Mouse (Mus musculus): ENCODE measurements at regions not wholly inside any gene's neighbourhood (a gene's known extent, or its start where the extent isn't known, plus 50 kb on each side); places are given as distances from the start of the nearest gene placed in this dataset.

DNA sequence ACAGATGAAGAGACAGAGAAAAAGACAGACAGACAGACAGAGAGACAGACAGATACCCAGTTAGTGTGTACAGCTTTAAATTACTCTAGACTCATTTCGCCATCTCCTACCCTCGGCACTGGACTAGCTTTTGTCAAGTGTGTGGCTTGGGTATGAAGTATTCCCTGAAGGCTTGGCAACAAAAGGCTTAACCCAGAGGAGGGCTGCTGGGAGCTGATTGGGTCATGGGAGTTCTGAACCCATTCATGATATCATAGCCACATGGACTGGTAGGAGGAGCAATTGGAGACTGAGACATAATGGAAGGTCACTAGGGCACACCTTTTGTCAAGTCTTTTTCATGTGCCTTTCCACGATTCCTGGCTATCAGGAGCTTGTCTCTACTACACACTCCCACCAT lies 223.7 kb upstream of the Vstm2b start:
- no peaks in the 10 kb centered on the region for H3K27me3 ChIP-seq (ENCODE audit: control insufficient read depth, insufficient read depth, low read length)
- no peaks in the 10 kb centered on the region for H3K36me3 ChIP-seq (ENCODE audit: control insufficient read depth, insufficient read depth, low read length)
- no peak overlapping the region for H3K9ac ChIP-seq (ENCODE audit: low read length)
- H3K9me3 ChIP-seq (ENCODE audit: control insufficient read depth, low read length), result no peaks in the 10 kb centered on the region
- H3K4me2 ChIP-seq, result no peak overlapping the region
- DNase-seq (ENCODE audit: low spot score, missing footprints), result no peak
- ATAC-seq (ENCODE audit: low FRiP score), result peak; percentile 52; the same call in 1 of the 2 replicates
- 37% methylated on average over 3 of the region's 3 CpGs for WGBS
- no peak overlapping the region for H3K27ac ChIP-seq (ENCODE audit: low read depth, low read length)
- no peaks in the 10 kb centered on the region for H3K4me1 ChIP-seq (ENCODE audit: control insufficient read depth, insufficient read depth, low read length)
- no peak overlapping the region for H3K4me3 ChIP-seq (ENCODE audit: low read depth, low read length)

- Histone ChIP-seq H3K36me3 (ENCODE audit: control insufficient read depth, insufficient read depth, low read length) (no peaks in the 10 kb centered on the region), H3K4me2 (no peak overlapping the region), H3K9ac (ENCODE audit: low read length) (no peak overlapping the region), H3K27ac (ENCODE audit: low read depth, low read length) (no peak overlapping the region), H3K4me1 (ENCODE audit: control insufficient read depth, insufficient read depth, low read length) (peaks cover 5% of the 10 kb centered on the region; the same call in 1 of the 2 replicates), H3K9me3 (ENCODE audit: control insufficient read depth, low read length) (no peaks in the 10 kb centered on the region), H3K4me3 (ENCODE audit: low read depth, low read length) (no peak overlapping the region), H3K27me3 (ENCODE audit: control insufficient read depth, insufficient read depth, low read length) (0 out of 2 replicates have a peak, but pooled peaks cover 2% of the 10 kb centered on the region)
- WGBS, result 67% methylated on average over 2 of the region's 2 CpGs
- no peak for DNase-seq (ENCODE audit: low spot score, missing footprints)
- no peak for ATAC-seq (ENCODE audit: low FRiP score)
Observed at GRCm38 (mm10) chr7:40677601-40678000, 220.5 kb upstream of the Vstm2b start.

- DNase-seq (ENCODE audit: low spot score, missing footprints) (no peak), ATAC-seq (ENCODE audit: low FRiP score) (no peak)
- WGBS, result 54% methylated on average over 12 of the region's 12 CpGs
- Histone ChIP-seq H3K9ac (ENCODE audit: low read length) (no peak overlapping the region), H3K27me3 (ENCODE audit: control insufficient read depth, insufficient read depth, low read length) (0 out of 2 replicates have a peak, but pooled peaks cover 2% of the 10 kb centered on the region), H3K27ac (ENCODE audit: low read depth, low read length) (no peak overlapping the region), H3K4me2 (no peak overlapping the region), H3K36me3 (ENCODE audit: control insufficient read depth, insufficient read depth, low read length) (no peaks in the 10 kb centered on the region), H3K9me3 (ENCODE audit: control insufficient read depth, low read length) (no peaks in the 10 kb centered on the region), H3K4me3 (ENCODE audit: low read depth, low read length) (no peak overlapping the region), H3K4me1 (ENCODE audit: control insufficient read depth, insufficient read depth, low read length) (peaks cover 5% of the 10 kb centered on the region; the same call in 1 of the 2 replicates)
Observed at GRCm38 (mm10) chr7:40680567-40680966, 217.6 kb upstream of the Vstm2b start.

- DNase-seq (ENCODE audit: low spot score, missing footprints), result peak; percentile 83
- H3K4me2 ChIP-seq, result no peak overlapping the region; the same call in 1 of the 2 replicates
Observed at GRCm38 (mm10) chr7:40680993-40681392, 217.1 kb upstream of the Vstm2b start.

DNA sequence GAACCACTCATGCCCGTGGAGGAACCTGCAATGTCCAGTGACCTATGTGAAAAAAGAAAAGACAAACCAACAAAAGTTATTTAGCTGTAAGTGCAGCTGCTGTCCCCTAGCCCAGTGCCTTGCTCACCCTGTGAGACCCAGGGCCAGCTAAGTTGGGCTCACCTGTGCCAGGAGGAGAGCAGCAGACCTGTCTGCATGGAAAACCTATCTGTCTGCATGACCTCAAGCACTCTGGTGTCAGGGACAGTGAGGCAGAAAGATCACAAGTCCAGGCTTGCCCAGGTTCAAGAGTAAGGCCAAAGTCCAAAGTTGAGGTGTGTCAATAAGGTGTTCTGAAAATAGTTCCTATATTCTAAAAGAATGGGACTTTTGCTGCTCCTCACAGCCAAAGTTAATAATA lies 215.0 kb upstream of the Vstm2b start:
- H3K4me2 ChIP-seq, result no peak overlapping the region
- ATAC-seq (ENCODE audit: low FRiP score) (no peak), DNase-seq (ENCODE audit: low spot score, missing footprints) (peak; percentile 76)
- H3K27ac ChIP-seq (ENCODE audit: low read depth, low read length), result no peak overlapping the region
- 56% methylated on average over 1 of the region's 1 CpGs for WGBS
- no peaks in the 10 kb centered on the region for H3K36me3 ChIP-seq (ENCODE audit: control insufficient read depth, insufficient read depth, low read length)
- no peak overlapping the region for H3K9ac ChIP-seq (ENCODE audit: low read length)
- 0 out of 2 replicates have a peak, but pooled peaks cover 2% of the 10 kb centered on the region for H3K27me3 ChIP-seq (ENCODE audit: control insufficient read depth, insufficient read depth, low read length)
- H3K9me3 ChIP-seq (ENCODE audit: control insufficient read depth, low read length), result no peaks in the 10 kb centered on the region
- no peak overlapping the region for H3K4me3 ChIP-seq (ENCODE audit: low read depth, low read length)
- H3K4me1 ChIP-seq (ENCODE audit: control insufficient read depth, insufficient read depth, low read length), result peaks cover 5% of the 10 kb centered on the region; the same call in 1 of the 2 replicates

More at GRCm38 (mm10) chr7:40680993-40681392, 217.1 kb upstream of the Vstm2b start:
- H3K27me3 ChIP-seq (ENCODE audit: control insufficient read depth, insufficient read depth, low read length), result 0 out of 2 replicates have a peak, but pooled peaks cover 2% of the 10 kb centered on the region
- H3K4me3 ChIP-seq (ENCODE audit: low read depth, low read length), result no peak overlapping the region
- H3K9me3 ChIP-seq (ENCODE audit: control insufficient read depth, low read length), result no peaks in the 10 kb centered on the region
- ATAC-seq (ENCODE audit: low FRiP score), result peak; percentile 59
- WGBS, result 30% methylated on average over 6 of the region's 6 CpGs
- H3K36me3 ChIP-seq (ENCODE audit: control insufficient read depth, insufficient read depth, low read length), result no peaks in the 10 kb centered on the region
- H3K9ac ChIP-seq (ENCODE audit: low read length), result no peak overlapping the region
- no peak overlapping the region for H3K27ac ChIP-seq (ENCODE audit: low read depth, low read length)
- peaks cover 5% of the 10 kb centered on the region; the same call in 1 of the 2 replicates for H3K4me1 ChIP-seq (ENCODE audit: control insufficient read depth, insufficient read depth, low read length)

GRCm38 (mm10) chr7:40683641-40684040 lies 214.5 kb upstream of the Vstm2b start:
- 50% methylated on average over 3 of the region's 3 CpGs for WGBS
- Histone ChIP-seq H3K9ac (ENCODE audit: low read length) (no peak overlapping the region), H3K4me2 (no peak overlapping the region), H3K36me3 (ENCODE audit: control insufficient read depth, insufficient read depth, low read length) (no peaks in the 10 kb centered on the region), H3K27ac (ENCODE audit: low read depth, low read length) (no peak overlapping the region), H3K9me3 (ENCODE audit: control insufficient read depth, low read length) (no peaks in the 10 kb centered on the region), H3K4me3 (ENCODE audit: low read depth, low read length) (no peak overlapping the region), H3K4me1 (ENCODE audit: control insufficient read depth, insufficient read depth, low read length) (peaks cover 5% of the 10 kb centered on the region; the same call in 1 of the 2 replicates), H3K27me3 (ENCODE audit: control insufficient read depth, insufficient read depth, low read length) (0 out of 2 replicates have a peak, but pooled peaks cover 2% of the 10 kb centered on the region)
- DNase-seq (ENCODE audit: low spot score, missing footprints) (peak; percentile 51), ATAC-seq (ENCODE audit: low FRiP score) (no peak)

- Histone ChIP-seq H3K27me3 (ENCODE audit: control insufficient read depth, insufficient read depth, low read length) (no peaks in the 10 kb centered on the region), H3K4me3 (ENCODE audit: low read depth, low read length) (no peak overlapping the region), H3K4me1 (ENCODE audit: control insufficient read depth, insufficient read depth, low read length) (no peaks in the 10 kb centered on the region), H3K36me3 (ENCODE audit: control insufficient read depth, insufficient read depth, low read length) (no peaks in the 10 kb centered on the region), H3K9me3 (ENCODE audit: control insufficient read depth, low read length) (no peaks in the 10 kb centered on the region), H3K4me2 (no peak overlapping the region), H3K27ac (ENCODE audit: low read depth, low read length) (no peak overlapping the region), H3K9ac (ENCODE audit: low read length) (no peak overlapping the region)
- 92% methylated on average over 3 of the region's 3 CpGs for WGBS
- ATAC-seq (ENCODE audit: low FRiP score) (no peak), DNase-seq (ENCODE audit: low spot score, missing footprints) (peak; percentile 60)
Observed at GRCm38 (mm10) chr7:40687005-40687404, 211.1 kb upstream of the Vstm2b start.

DNA sequence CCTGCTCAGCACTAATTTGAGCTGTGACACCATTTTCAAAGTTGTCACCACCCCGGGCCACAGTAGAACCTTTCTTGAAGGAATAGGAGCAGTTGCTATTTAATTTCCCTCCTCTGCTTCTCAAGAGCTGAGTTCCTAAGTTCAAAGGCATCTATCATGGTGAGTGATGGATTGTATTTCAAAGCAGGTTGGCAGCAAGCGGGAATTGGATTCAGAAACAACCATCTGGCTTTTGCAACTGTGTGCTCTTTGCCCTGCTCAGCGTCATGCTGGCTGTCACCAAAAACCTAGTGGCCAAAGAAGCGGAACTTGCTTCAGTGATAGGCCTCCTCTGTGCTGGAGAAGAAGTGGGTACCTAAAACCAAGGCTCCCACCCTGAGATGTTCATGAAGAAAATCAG lies 209.6 kb upstream of the Vstm2b start:
- DNase-seq (ENCODE audit: low spot score, missing footprints) (no peak), ATAC-seq (ENCODE audit: low FRiP score) (no peak)
- Histone ChIP-seq H3K9ac (ENCODE audit: low read length) (no peak overlapping the region), H3K4me3 (ENCODE audit: low read depth, low read length) (no peak overlapping the region), H3K4me2 (no peak overlapping the region), H3K27ac (ENCODE audit: low read depth, low read length) (no peak overlapping the region), H3K27me3 (ENCODE audit: control insufficient read depth, insufficient read depth, low read length) (no peaks in the 10 kb centered on the region), H3K4me1 (ENCODE audit: control insufficient read depth, insufficient read depth, low read length) (no peaks in the 10 kb centered on the region), H3K9me3 (ENCODE audit: control insufficient read depth, low read length) (no peaks in the 10 kb centered on the region), H3K36me3 (ENCODE audit: control insufficient read depth, insufficient read depth, low read length) (no peaks in the 10 kb centered on the region)
- 80% methylated on average over 4 of the region's 4 CpGs for WGBS

DNA sequence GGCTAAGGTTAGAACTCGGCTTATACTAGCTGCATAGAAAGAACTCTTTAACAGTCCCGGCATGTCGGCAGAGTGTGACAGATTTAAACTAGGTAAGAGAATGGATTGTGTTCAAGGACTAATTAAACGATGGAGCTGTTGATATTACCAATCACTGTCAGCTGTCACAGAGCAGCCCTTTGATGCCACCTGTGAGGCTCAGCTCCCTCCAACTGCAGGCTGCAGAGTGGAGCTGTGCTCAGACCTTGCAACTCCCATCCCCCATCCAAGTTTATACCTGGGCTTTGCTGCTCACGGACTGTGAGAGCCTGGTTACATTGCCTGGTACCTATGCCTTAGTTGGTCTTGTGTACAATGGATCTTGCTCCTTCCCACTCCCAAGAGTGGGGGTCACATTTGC lies 204.4 kb upstream of the Vstm2b start:
- no peaks in the 10 kb centered on the region for H3K4me1 ChIP-seq (ENCODE audit: control insufficient read depth, insufficient read depth, low read length)
- ATAC-seq (ENCODE audit: low FRiP score) (no peak), DNase-seq (ENCODE audit: low spot score, missing footprints) (peak; percentile 31)
- no peak overlapping the region for H3K27ac ChIP-seq (ENCODE audit: low read depth, low read length)
- H3K9ac ChIP-seq (ENCODE audit: low read length), result no peak overlapping the region
- no peaks in the 10 kb centered on the region for H3K9me3 ChIP-seq (ENCODE audit: control insufficient read depth, low read length)
- no peak overlapping the region for H3K4me2 ChIP-seq
- no peaks in the 10 kb centered on the region for H3K27me3 ChIP-seq (ENCODE audit: control insufficient read depth, insufficient read depth, low read length)
- 69% methylated on average over 5 of the region's 5 CpGs for WGBS
- H3K4me3 ChIP-seq (ENCODE audit: low read depth, low read length), result no peak overlapping the region
- H3K36me3 ChIP-seq (ENCODE audit: control insufficient read depth, insufficient read depth, low read length), result no peaks in the 10 kb centered on the region
